Comparison of ENCODE assay signal across 23 mouse cellular contexts in genomic region chr1:187086027-187086426, GRCm38 (mm10).
DNase-seq lines count a peak whose midpoint lies in the region; ATAC-seq lines count a peak whose summit lies in the region.
"Had no signal": no experiment of that assay in that cellular context is flagged by ENCODE, and none has a peak within 500 bp of the region (broad histone marks: within the 10 kb centered on the region; RNA-seq: fewer than 3 reads in every experiment).

No protein-coding gene starts in this region.

- no peaks in the 10 kb centered on the region for H3K9me3 ChIP-seq in heart, embryonic 10.5 days

- no peaks in the 10 kb centered on the region for H3K27me3 ChIP-seq in heart, embryonic 10.5 days (ENCODE audit: insufficient read depth, poor library complexity, severe bottlenecking)
- H3K27me3 ChIP-seq: CH12.LX, Patski had no signal

- 66% methylated on average over 6 of the region's 6 CpGs for WGBS in heart, embryonic 10.5 days

- H3K4me1 ChIP-seq in heart, embryonic 10.5 days: no peaks in the 10 kb centered on the region

- H3K36me3 ChIP-seq in heart, embryonic 10.5 days: no peaks in the 10 kb centered on the region
- H3K36me3 ChIP-seq: G1E had no signal

- DNase-seq in frontal cortex, postnatal 25 days (ENCODE audit: low spot score in 2 of 2): no peak
- peak; percentile 21 for DNase-seq in heart, adult 11 months
- no peak for DNase-seq in heart, embryonic 10.5 days (ENCODE audit: low spot score)
- peak; percentile 40 for DNase-seq in brain, adult 2 months (ENCODE audit: low read depth, low spot score)
- DNase-seq in telencephalon, adult 2 months (ENCODE audit: low read depth, low spot score): peak; percentile 10
- DNase-seq in kidney, postnatal 4 days: no peak
- no peak for DNase-seq in gastrocnemius, postnatal 10 days
- DNase-seq: adrenal gland, adult 2 months; adrenal gland, adult 8-10 months; adrenal gland, postnatal 10 days; adrenal gland, postnatal 14 days; adrenal gland, postnatal 25 days; adrenal gland, postnatal 36 days; B cell, adult 2 months; cerebellum, adult 11 months; cerebellum, adult 11-12 months; cerebellum, adult 18-20 months had no signal

- peak; percentile 97 for ATAC-seq in frontal cortex, adult (ENCODE audit: low TSS enrichment)
- ATAC-seq: activated CD4-positive, CD25-positive, alpha-beta regulatory T cell, adult 4 months; CD4-positive, CD25-positive, alpha-beta regulatory T cell, adult 4 months; Patski had no signal

- no peak overlapping the region for H3K27ac ChIP-seq in heart, embryonic 10.5 days

- H3K4me3 ChIP-seq in heart, embryonic 10.5 days: no peak overlapping the region

Comparison
In these comparisons a context has a peak if more than half of its experiments do, and no peak if none do; other contexts are left out.
1. DNase-seq: peak in heart, adult 11 months (single experiment), brain, adult 2 months (single experiment) and telencephalon, adult 2 months (single experiment); none in frontal cortex, postnatal 25 days (0 of 2), heart, embryonic 10.5 days (single experiment), kidney, postnatal 4 days (0 of 2) and gastrocnemius, postnatal 10 days (single experiment).